Mouse (Mus musculus) induced T-regulatory cell, adult 2 months (primary cell): ENCODE data around the gene Cers2.
A peak's percentile ranks its signal among the peaks of the same experiment; 100 is the strongest.

Experiments
- DNase-seq: peaks from one replicate; pipeline ENCODE4 v3.0.0-alpha.2; 2012; ENCODE audit warnings: low read depth

The Cers2 gene

DNA sequence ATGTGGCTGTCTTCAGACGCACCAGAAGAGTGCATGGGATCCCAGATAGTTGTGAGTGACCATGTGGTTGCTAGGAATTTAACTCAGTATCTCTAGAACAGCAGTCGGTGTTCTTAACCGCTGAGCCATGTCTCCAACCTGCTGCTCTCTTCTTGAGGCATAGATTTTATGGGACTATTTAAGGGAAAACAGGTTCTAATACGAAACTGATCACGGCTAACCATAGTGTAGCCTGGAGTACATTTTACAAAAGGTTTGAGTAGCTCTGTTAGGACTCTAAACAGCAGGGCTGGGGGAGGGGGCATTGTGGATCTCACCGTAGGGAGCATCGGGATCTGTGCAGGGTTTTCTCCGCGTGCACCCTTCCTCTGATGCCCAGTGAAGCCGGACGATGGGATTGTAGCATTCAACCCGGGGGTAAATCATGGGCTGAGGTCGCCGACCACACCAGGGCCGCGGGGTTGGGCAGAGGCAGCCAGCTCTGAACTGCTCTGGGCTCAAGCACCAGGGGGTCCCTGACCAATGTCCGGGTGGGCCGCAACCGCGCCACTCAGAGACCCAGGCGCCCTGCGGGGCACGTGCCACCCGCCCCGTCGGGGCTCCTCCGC lies at the start of gene Cers2:
Cers2 (plus strand) TSS at position 306 of the 608 bp plus-strand sequence.
- DNase-seq = no peak

GRCm38 (mm10) chr3:95266052-95266451 lies 48.5 kb upstream of the Cers2 start:
- no peak for DNase-seq

DNA sequence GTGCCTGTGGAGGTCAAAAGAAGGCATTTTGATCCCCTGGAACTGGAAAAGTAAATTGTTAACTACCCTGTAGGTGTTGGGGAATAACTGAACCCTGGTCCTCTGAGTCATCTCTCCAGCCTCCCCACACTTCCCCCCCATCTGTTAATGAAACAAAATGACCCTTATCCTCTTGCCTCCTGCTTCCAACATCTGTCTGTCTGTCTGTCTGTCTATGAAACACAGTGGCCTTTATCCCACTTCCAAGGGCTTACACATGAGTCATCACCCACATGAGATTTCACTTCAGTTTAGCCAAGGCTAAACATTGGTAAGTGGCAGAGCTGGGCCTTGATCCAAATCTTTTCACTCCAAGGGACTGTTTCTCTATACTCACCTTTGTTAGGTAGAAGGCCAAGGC lies 46.7 kb upstream of the Cers2 start:
- no peak for DNase-seq

GRCm38 (mm10) chr3:95269789-95270188 lies 44.8 kb upstream of the Cers2 start:
- DNase-seq = no peak

GRCm38 (mm10) chr3:95270766-95271364 lies 43.7 kb upstream of the Cers2 start:
- DNase-seq = no peak

GRCm38 (mm10) chr3:95273471-95273870 lies 41.1 kb upstream of the Cers2 start:
- DNase-seq = no peak

DNA sequence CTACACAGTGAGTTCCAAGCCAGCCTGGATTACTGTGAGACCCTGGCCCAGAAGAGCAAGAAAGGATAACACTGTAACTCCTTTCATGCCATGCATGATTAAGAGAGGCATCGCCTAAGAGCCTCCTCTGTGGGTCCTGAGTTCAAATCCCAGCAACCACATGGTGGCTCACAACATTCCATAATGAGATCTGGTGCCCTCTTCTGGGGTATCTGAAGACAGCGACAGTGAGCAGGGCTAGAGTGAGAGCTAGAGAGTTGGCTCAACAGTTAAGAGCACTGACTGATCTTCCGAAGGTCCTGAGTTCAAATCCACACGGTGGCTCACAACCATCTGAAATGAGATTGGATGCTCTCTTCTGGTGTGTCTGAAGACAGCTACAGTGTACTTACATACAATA lies 40.1 kb upstream of the Cers2 start:
- no peak for DNase-seq

- DNase-seq = no peak
Measured at GRCm38 (mm10) chr3:95275161-95275560, 39.4 kb upstream of the Cers2 start.

DNA sequence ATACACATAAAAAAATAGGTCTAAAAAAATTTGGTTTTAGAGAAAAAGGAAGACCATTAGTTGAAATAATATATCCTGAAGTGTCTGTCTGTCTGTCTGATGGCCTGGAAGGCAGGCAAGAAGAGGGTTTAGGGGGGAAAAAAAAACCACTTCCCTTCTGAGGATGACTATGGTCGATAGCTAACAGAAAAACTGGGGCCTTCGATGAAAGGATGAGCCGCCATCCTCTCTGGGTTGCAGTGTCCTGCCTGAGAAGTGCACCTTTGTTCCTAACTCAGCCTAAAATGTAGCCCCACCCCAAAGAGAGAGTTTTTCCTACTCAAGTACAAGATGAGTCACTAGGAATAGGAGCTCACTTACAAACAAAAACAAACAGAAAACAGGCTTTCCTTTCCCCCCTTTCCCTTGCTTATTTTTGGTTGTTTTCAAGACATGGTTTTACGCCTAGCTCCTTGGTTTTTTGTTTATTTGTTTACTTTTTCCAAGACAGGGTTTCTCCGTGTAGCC lies 38.1 kb upstream of the Cers2 start:
- no peak for DNase-seq

GRCm38 (mm10) chr3:95277149-95277551 lies 37.4 kb upstream of the Cers2 start:
- DNase-seq = no peak

GRCm38 (mm10) chr3:95280747-95281146 lies 33.8 kb upstream of the Cers2 start:
- peak; percentile 52 for DNase-seq

DNA sequence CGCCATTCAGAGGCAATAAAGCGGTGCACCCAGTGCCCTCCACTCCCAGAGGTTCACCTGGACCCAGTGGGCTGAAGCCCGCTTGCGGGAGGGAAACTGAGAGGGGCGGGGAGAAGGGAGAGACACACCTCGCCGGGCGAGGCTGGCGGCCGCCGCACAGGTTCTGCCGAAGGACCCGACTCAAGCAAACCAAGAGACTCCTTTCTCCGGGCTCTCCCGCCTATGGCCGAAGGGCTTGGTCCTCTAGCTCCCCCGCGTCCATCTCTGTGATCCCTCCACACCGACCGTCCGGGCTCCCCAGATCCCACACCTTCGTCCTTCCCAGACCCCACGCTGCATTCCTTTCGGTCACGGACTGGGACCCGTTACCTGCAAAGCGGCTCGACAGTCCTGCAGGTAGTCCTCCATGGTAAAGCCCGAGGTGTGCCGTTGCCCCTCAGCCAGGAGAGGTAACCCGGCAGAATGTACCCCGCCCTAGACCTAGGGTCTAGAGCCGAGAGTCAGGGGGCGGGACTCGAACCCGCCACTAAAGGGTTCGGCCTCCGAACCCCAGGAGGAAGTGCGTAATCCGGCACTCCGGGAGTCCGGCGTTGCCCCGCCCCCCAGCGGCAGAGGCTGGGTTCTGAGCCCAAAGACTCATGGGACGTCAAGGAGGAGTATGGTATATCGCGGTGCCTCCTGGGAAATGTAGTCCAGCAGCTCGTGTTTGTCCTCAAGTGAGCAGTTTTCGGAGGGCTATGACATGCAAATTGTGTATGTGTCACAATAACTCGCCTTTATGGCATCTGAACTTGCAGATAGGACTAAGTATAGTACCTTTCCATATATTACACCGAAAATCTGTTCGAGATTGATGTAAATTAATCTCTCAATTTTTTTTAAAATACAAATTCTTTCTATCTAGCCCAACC lies 33.1 kb upstream of the Cers2 start, which contains the start of the genes Mindy1 and Prune1:
Mindy1 (plus strand) TSS at position 130 of the 911 bp plus-strand sequence.
Prune1 (minus strand) TSS at position 861 of the 911 bp plus-strand sequence.
- DNase-seq = peak; percentile 98

DNA sequence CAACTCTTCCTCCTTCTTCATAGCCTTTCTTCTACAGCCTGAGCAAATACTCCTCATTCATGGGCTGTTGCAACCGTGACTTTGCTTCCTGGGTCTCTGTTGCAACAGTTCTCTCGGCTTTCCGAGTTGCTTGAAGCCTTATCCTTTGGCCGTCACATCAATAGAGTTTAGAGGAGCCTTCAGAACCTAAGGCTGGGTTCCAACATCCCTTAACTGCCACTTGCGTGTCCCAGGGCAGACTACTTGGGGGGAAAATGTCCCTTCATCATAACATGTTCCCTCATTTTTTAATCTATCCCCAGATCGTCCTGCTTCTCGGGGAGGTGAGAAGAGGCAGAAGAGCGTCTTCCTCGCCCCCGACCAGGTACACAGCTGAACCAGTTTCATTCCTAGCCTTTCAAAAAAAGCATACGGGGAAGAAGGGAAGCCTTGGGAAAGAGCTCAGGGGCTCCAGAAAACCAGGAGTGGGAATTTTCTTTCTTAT lies 32.2 kb upstream of the Cers2 start:
- no peak for DNase-seq

DNA sequence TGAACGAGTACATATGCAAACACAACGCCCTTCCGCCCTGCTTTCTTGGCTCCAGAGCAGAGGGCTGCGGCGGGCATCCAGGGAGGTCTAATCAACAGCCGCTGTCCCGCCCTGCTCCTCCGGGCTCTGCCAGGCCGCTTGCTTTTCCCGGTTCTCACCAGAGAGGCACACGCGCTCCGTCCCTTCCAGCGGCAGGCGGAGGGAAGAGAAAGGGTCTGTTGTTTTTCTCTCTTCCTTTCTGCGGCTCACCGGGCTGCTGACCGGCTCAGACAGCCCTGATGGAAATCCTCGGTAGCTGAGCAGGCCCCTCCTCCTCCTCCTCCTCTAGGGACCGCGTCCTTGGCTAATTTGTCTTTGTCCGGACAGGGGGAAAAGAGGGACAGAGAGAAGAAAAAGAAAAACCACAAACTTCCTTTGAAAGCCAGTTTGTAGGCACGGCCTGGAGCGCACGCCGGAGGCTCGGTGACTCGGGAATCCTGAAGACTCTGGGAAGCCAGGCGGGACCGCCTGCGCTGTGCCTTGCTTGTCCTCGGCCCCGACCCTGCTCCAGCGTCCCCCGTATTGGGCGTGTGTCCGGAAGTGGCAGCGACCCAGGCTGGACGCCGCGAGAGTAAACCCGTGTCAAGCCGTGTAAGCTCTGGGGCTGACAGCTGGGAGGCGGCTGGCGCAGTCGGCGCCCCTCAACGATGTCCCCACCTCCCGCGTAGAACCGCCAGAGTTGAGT lies 31.6 kb upstream of the Cers2 start:
- peak; percentile 70 for DNase-seq

DNA sequence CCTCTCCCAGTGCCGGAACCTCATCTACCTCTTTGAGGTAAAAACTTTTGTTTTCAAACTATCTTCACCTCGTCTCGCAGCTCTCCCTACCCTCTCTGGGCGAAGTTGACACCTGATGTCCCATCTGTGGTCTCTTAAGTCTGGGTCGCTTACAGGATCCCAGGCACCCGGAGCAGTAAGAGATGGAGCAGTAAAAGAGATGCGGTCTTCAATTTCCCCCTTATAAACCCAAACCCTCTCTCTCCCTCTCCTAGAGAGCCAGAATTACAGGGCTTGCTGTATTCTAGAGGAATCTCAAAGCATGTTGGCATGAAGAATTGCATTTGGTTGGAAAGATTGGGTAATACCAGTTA lies 31.0 kb upstream of the Cers2 start:
- DNase-seq = no peak

DNA sequence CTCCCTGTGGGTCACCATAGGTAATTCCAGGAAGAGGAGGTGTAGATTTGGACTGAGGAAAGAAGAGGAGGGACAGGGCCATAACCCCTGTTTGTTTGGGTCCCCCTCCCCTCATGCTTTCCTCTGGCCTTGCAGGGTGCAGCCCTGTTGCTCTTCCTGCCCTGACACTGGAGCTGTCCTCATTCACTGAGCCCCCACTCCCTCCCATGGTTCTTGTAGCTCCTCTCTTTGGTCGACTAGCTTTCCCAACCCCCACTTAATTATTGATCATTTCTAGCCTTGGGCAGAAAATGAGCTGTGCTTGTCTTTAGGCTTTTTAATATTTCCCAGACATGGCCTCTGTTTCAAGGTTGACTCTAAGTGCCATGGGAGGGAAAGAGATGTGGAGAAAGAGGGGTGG lies 30.5 kb upstream of the Cers2 start:
- no peak for DNase-seq

- no peak for DNase-seq
Measured at GRCm38 (mm10) chr3:95284501-95285281, 29.9 kb upstream of the Cers2 start.

DNA sequence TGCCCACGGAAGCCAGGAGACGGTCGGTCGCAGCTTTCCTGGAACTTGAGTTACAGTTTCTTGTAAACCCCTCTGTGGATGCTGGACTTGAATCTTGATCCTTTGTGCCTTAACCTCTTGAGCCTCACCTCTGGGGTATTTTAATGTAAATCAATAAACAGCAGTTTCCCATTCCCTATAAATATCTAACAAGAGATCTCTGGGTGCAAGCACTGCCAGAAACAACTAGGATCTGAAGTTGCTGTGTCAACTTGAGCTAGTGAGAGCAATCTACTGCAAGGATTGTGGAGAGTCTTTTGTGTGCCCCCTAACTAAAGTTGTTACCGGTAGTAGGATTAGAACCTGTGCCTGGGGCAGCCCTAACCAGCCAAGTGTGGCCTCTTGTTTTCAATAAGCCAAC lies 29.2 kb upstream of the Cers2 start:
- DNase-seq = no peak

- DNase-seq = no peak
Measured at GRCm38 (mm10) chr3:95286011-95286410, 28.6 kb upstream of the Cers2 start.

GRCm38 (mm10) chr3:95286510-95286909 lies 28.1 kb upstream of the Cers2 start:
- no peak for DNase-seq

- DNase-seq = no peak
Measured at GRCm38 (mm10) chr3:95287541-95287940, 27.1 kb upstream of the Cers2 start.
